Mouse (Mus musculus) MEL-GATA-1-ER (cell line): ENCODE measurements around the gene Atp7b.

Source experiments
- DNase-seq: peaks from one replicate; pipeline ENCODE4 v3.0.0-alpha.2; 2012; ENCODE audit warnings: low read depth; ENCODE audit errors: extremely low read depth

The Atp7b gene

GRCm38 (mm10) chr8:22025241-22025640 lies 34.9 kb downstream of the Atp7b start:
- no peak for DNase-seq

DNA sequence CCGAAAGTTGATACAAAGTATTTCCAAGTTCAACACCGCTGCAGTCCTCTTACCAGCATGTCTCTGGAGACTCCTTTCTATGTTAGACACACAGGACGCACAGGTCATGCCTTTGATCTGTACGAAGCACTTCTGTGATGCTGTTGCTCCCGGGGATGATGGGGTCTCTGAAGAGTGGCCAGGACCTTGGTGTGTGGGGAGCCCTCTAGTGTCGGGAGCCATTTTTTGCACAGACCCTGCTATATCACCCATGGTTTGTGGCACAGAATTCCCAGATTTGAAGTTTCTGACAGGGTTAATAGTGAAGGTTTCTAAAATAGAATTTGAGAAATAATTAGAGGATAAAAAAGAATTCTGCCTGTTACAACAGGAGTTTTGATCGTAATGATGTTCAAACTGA lies 37.9 kb downstream of the Atp7b start:
- no peak for DNase-seq

- no peak for DNase-seq
Measured at GRCm38 (mm10) chr8:22019498-22019897, 40.6 kb downstream of the Atp7b start.

- DNase-seq = no peak
Measured at GRCm38 (mm10) chr8:22017731-22018130, 42.4 kb downstream of the Atp7b start.

- no peak for DNase-seq
Measured at GRCm38 (mm10) chr8:22013034-22013707, 46.9 kb downstream of the Atp7b start.

DNA sequence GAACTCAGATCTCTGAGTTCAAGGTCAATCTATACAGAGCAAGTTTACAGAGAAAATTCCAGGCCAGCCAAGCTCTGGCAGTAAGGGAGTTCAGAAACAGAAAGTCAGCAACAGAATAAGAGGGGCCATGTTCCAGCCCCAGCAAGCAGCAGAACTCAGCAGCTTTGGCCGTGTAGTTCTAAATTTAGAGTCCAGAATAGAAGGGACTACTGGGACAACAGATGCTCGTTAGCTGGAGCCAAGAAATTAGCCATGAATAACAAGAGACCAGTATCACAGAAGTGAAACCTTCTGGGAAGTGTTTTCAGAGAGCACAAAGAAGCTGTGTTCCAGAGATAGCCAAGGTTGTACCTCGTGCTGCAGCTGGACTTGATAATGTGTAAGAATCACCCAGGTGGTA lies 50.7 kb downstream of the Atp7b start:
- DNase-seq = no peak

DNA sequence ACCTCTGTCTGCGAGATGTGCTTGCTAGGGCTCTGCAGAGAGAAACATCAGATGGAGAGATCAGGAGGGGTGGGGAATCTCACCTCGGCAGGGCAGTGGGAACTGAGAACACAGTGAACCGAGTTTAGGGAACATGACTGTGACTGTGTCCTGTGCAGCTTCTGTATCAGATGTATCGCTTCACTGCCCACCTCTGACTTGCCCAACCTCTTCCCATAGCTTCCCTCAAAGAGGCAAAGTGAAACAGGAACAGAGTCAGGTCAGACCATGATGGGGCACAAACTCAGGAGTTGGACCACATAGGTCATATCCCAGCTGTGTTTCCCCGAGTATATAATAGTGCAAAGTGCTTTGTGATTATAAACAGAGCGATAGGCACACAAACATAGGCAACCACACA lies 53.7 kb downstream of the Atp7b start:
- no peak for DNase-seq

DNA sequence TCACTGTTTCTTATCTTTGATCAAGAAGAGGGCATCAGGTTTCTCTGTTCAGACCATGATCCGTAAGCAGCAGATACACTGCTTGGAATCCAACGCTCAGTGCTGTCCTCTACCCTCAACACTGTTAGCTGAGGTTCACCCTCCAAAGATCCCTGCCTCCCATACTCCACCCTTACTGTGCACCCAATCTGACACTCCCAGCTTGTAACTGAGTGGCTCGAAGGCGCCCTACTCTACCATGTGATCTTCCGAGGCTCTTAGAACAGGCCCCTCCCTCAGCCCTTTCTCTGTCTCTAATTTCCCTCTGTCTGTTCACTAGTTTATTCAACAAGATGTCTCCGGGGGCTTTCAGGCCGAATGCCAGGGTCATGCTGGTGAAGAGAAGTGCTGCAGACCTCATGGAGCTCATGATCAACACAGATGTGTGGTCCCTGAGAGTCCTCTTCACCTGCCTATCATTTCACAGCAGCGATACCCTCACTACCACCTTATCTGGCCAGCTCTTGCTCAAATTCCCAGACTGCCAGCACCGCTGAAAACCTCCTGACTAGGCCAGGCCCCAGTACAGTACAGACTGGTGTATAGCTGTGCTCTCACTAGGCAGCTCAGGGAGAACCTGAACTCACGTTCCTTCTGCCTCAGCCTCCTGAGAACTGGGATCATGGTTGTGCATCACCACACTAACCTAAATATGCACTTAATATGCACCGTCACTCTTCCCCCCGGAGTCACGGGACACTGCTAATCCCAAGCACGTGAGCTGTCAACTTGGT lies 55.2 kb downstream of the Atp7b start:
- DNase-seq = no peak

- peak; percentile 0 for DNase-seq
Measured at GRCm38 (mm10) chr8:21995181-21995580, 64.9 kb downstream of the Atp7b start.

DNA sequence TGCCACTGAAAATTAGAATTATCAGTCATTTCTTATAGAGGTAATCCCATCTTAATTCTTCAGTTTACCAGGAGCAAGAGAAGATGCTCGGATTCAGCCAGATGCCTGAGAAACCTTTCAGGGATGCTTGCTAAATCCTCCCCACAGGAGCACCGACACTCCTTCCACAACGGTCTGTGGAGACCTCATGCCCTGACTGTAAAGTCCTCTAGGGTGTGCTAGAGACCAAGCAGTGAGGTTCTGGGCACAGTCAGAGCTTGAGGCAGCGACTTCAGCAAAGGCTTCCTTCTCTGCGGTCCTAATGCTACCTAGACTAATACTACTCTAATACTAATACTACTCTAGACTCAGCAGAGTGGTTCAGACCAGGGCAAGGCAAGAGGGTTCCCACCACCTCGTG lies 67.9 kb downstream of the Atp7b start:
- no peak for DNase-seq

GRCm38 (mm10) chr8:21981664-21982337 lies 78.3 kb downstream of the Atp7b start:
- DNase-seq = no peak

DNA sequence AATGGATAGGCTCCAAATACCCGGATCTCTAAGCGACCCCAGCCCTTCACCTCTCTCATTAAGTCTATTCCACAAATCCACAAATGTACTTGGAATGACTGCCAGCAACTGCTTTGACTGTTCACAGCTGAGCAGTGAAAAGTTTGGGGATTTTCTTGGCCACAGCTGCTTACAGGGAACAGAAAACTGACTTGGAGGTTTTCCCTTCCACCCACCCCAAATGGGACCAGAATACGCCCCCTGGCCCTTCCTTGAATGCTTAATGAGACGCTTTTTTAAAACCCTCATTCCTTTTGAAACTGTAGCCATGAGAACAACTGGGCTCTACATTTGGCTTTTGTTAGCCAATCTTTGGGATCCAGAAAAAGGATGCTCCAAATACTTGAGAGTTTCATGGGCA lies 81.9 kb downstream of the Atp7b start:
- no peak for DNase-seq

DNA sequence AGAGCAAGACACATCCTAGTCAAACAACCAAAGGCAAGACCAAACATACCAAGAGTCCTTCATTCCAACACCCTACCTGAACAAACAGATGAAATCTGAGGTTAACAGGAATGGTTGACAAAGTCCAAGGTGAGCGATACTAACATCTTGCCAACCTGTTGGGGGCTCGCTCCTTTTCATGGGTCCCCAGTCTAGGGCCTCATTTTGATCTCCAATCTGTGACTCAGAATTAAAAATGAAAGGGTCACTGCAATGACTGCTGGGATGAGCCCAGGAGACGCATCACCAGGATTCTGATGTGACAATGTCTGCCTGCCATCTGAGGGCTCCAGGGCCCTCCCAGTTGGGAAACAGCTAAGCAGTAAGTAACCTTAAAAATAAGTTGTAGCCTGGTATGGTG lies 90.6 kb downstream of the Atp7b start, which contains the start of gene Ccdc70:
Ccdc70 (plus strand) TSS at position 301 of the 400 bp plus-strand sequence.
- no peak for DNase-seq

GRCm38 (mm10) chr8:21966646-21967045 lies 93.5 kb downstream of the Atp7b start:
- DNase-seq = no peak

GRCm38 (mm10) chr8:21958414-21958813 lies 101.7 kb downstream of the Atp7b start, which contains the start of gene Fam90a1a:
Gene Fam90a1a (plus strand): TSS chr8:21958714.
- no peak for DNase-seq

GRCm38 (mm10) chr8:21956336-21956735 lies 103.8 kb downstream of the Atp7b start:
- no peak for DNase-seq

GRCm38 (mm10) chr8:21955321-21955720 lies 104.8 kb downstream of the Atp7b start:
- peak; percentile 25 for DNase-seq

DNA sequence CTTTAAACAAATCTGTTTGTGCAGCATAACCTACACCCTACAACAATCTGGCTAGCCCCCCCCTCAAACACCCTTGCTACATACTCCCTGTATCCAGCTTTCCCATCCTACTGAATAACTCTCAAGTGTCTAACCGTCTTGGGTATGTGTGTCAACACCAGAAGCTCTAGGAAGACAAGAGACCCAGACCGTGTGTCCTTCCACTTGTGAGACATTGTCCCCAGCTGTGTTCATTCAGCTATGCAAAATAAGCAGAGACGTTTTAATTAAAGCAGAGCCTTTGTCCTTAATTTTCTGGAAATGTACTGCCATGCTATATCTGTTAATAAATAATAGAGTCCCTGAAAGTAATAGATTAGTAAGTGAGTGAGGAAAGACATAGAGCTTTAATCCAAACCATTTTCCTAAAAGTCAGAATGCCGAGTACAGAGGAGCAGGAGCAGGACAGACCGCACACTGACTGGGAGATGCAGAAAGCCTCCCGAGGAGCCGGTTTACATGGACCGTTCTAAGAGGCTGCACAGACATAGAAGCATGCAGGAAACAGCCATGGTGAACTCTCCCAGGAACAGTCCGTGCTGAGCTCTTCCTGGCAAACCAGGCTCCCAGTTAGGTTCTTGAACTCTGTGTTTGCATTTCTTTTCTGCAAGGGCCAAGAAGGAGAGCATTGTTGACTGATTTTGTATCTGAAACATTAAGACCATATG lies 112.6 kb downstream of the Atp7b start:
- DNase-seq = no peak

DNA sequence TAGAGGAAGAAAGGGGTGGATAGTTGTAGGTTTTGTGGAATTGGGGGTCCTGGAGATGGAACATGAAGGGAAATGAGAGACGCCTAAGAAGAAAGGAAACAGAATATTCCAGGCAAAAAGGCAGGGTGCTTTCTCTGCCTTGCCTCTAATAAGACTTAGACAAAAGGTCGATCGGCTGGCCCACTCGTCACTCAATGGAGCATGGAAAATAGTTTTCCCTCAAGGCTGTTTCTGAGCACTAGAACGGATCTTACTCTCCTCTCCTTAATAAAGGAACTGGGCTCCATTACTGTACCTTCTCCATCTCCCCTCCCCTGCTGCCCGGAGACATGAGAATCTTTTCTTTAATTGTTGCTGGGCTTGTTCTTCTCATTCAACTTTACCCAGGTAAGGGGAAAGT lies 113.6 kb downstream of the Atp7b start, which contains the start of gene Defb13:
Defb13 (plus strand) TSS at position 301 of the 400 bp plus-strand sequence.
- no peak for DNase-seq
